Mouse (Mus musculus): Measurements from ENCODE around the gene Pdzd2. TPM values are rescaled to one million over a fixed set of nuclear protein-coding genes. Genes with fewer than 3 reads are reported as not detected.

The Pdzd2 gene
- polyA plus RNA-seq, 1 experiment from 2014 or later, result 21.8 TPM

- no peak overlapping the region for H3K27ac ChIP-seq
- no peak for ATAC-seq (ENCODE audit: insufficient number of reproducible peaks, insufficient read depth, low FRiP score, low TSS enrichment, low read depth)
- H3K4me1 ChIP-seq, result no peaks in the 10 kb centered on the region
- H3K9ac ChIP-seq, result no peak overlapping the region
- H3K9me3 ChIP-seq, result no peaks in the 10 kb centered on the region
- H3K4me3 ChIP-seq, result no peak overlapping the region
- no peaks in the 10 kb centered on the region for H3K27me3 ChIP-seq
- 89% methylated on average over 9 of the region's 9 CpGs for WGBS
- no peaks in the 10 kb centered on the region for H3K36me3 ChIP-seq
- no peak overlapping the region for H3K4me2 ChIP-seq
Observed at GRCm38 (mm10) chr15:12660320-12660719, 79.4 kb downstream of the Pdzd2 start.

GRCm38 (mm10) chr15:12655959-12656662 is 83.6 kb downstream of the Pdzd2 start:
- 83% methylated on average over 6 of the region's 6 CpGs for WGBS
- 0 out of 2 replicates have a peak, but pooled peaks cover 5% of the 10 kb centered on the region for H3K36me3 ChIP-seq
- no peaks in the 10 kb centered on the region for H3K27me3 ChIP-seq
- no peak overlapping the region for H3K27ac ChIP-seq
- H3K4me2 ChIP-seq, result no peak overlapping the region
- H3K4me3 ChIP-seq, result no peak overlapping the region
- no peaks in the 10 kb centered on the region for H3K9me3 ChIP-seq
- no peak overlapping the region for H3K9ac ChIP-seq
- no peaks in the 10 kb centered on the region for H3K4me1 ChIP-seq
- ATAC-seq (ENCODE audit: insufficient number of reproducible peaks, insufficient read depth, low FRiP score, low TSS enrichment, low read depth), result no peak

GRCm38 (mm10) chr15:12655316-12655715 is 84.4 kb downstream of the Pdzd2 start:
- Histone ChIP-seq H3K4me3 (no peak overlapping the region), H3K36me3 (0 out of 2 replicates have a peak, but pooled peaks cover 5% of the 10 kb centered on the region), H3K27ac (no peak overlapping the region), H3K9me3 (no peaks in the 10 kb centered on the region), H3K4me2 (no peak overlapping the region), H3K9ac (no peak overlapping the region), H3K4me1 (peaks cover 6% of the 10 kb centered on the region), H3K27me3 (no peaks in the 10 kb centered on the region)
- ATAC-seq (ENCODE audit: insufficient number of reproducible peaks, insufficient read depth, low FRiP score, low TSS enrichment, low read depth), result no peak
- 95% methylated on average over 7 of the region's 7 CpGs for WGBS

GRCm38 (mm10) chr15:12652336-12653031 is 87.2 kb downstream of the Pdzd2 start:
- Histone ChIP-seq H3K36me3 (0 out of 2 replicates have a peak, but pooled peaks cover 5% of the 10 kb centered on the region), H3K4me3 (no peak overlapping the region), H3K4me1 (peaks cover 18% of the 10 kb centered on the region), H3K27me3 (no peaks in the 10 kb centered on the region), H3K27ac (no peak overlapping the region), H3K9ac (no peak overlapping the region), H3K9me3 (no peaks in the 10 kb centered on the region), H3K4me2 (no peak overlapping the region)
- 77% methylated on average over 15 of the region's 15 CpGs for WGBS
- no peak for ATAC-seq (ENCODE audit: insufficient number of reproducible peaks, insufficient read depth, low FRiP score, low TSS enrichment, low read depth)

- no peak overlapping the region for H3K4me2 ChIP-seq
- peaks cover 18% of the 10 kb centered on the region for H3K4me1 ChIP-seq
- no peak for ATAC-seq (ENCODE audit: insufficient number of reproducible peaks, insufficient read depth, low FRiP score, low TSS enrichment, low read depth)
- no peaks in the 10 kb centered on the region for H3K27me3 ChIP-seq
- H3K9ac ChIP-seq, result no peak overlapping the region
- H3K36me3 ChIP-seq, result 0 out of 2 replicates have a peak, but pooled peaks cover 5% of the 10 kb centered on the region
- H3K4me3 ChIP-seq, result no peak overlapping the region
- H3K9me3 ChIP-seq, result no peaks in the 10 kb centered on the region
- 78% methylated on average over 3 of the region's 3 CpGs for WGBS
- H3K27ac ChIP-seq, result no peak overlapping the region
Observed at GRCm38 (mm10) chr15:12650236-12650635, 89.5 kb downstream of the Pdzd2 start.

DNA sequence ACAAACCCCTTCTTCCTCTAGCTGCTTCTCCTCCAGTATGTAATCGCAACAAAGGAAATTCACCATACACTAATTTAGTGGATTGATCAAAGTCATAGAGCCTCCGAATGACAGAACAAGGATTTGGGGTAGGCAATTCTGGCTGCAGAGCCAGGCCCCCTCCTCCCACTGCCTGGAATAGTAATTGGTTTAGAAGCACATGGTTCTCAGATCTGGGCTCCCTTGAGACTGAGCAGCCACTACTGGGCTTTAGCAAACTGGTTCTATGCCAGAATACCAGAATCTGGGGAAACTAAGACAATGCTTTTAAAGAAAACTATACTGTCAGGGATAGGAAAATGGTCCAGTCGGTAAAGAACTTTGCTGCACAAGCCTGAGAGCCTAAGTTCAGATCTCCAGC is 90.0 kb downstream of the Pdzd2 start:
- H3K4me2 ChIP-seq, result no peak overlapping the region
- no peaks in the 10 kb centered on the region for H3K27me3 ChIP-seq
- 49% methylated on average over 3 of the region's 3 CpGs for WGBS
- H3K36me3 ChIP-seq, result 0 out of 2 replicates have a peak, but pooled peaks cover 5% of the 10 kb centered on the region
- H3K9me3 ChIP-seq, result no peaks in the 10 kb centered on the region
- H3K4me3 ChIP-seq, result no peak overlapping the region
- no peak overlapping the region; the same call in 1 of the 2 replicates for H3K27ac ChIP-seq
- peaks cover 18% of the 10 kb centered on the region for H3K4me1 ChIP-seq
- no peak for ATAC-seq (ENCODE audit: insufficient number of reproducible peaks, insufficient read depth, low FRiP score, low TSS enrichment, low read depth)
- no peak overlapping the region for H3K9ac ChIP-seq

GRCm38 (mm10) chr15:12649131-12649530 is 90.6 kb downstream of the Pdzd2 start:
- no peak for ATAC-seq (ENCODE audit: insufficient number of reproducible peaks, insufficient read depth, low FRiP score, low TSS enrichment, low read depth)
- Histone ChIP-seq H3K9me3 (no peaks in the 10 kb centered on the region; the same call in 1 of the 2 replicates), H3K27ac (no peak overlapping the region), H3K27me3 (no peaks in the 10 kb centered on the region), H3K4me2 (no peak overlapping the region), H3K36me3 (0 out of 2 replicates have a peak, but pooled peaks cover 5% of the 10 kb centered on the region), H3K4me3 (no peak overlapping the region), H3K9ac (no peak overlapping the region), H3K4me1 (peaks cover 18% of the 10 kb centered on the region)
- 82% methylated on average over 2 of the region's 2 CpGs for WGBS

DNA sequence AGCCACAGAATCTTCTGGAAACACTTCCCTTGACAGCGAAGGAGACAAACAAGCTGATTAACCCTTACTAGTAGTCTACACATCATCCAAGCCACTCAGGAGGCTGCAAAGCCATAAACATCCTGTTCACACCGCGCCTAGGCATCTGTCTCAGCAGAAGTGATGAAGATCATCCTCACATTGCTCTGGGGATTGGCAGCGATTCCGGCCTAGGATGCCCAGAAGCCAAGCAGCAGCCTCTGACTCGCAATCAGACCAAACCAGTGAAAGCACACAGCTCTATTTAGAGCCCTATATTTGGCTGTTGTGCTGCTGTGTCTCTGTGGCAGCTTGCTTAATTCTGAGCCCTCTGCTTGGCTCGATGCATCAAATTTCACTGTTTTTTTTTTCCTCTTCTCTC is 99.0 kb downstream of the Pdzd2 start:
- Histone ChIP-seq H3K4me1 (peaks cover 14% of the 10 kb centered on the region; the same call in 1 of the 2 replicates), H3K9me3 (no peaks in the 10 kb centered on the region; the same call in 1 of the 2 replicates), H3K4me2 (no peak overlapping the region), H3K4me3 (no peak overlapping the region), H3K36me3 (no peaks in the 10 kb centered on the region), H3K27ac (no peak overlapping the region), H3K27me3 (no peaks in the 10 kb centered on the region), H3K9ac (no peak overlapping the region)
- 69% methylated on average over 7 of the region's 7 CpGs for WGBS
- no peak for ATAC-seq (ENCODE audit: insufficient number of reproducible peaks, insufficient read depth, low FRiP score, low TSS enrichment, low read depth)

GRCm38 (mm10) chr15:12639776-12640175 is 99.9 kb downstream of the Pdzd2 start:
- ATAC-seq (ENCODE audit: insufficient number of reproducible peaks, insufficient read depth, low FRiP score, low TSS enrichment, low read depth), result no peak
- WGBS, result 86% methylated on average over 3 of the region's 3 CpGs
- Histone ChIP-seq H3K4me1 (peaks cover 20% of the 10 kb centered on the region), H3K27me3 (no peaks in the 10 kb centered on the region), H3K27ac (no peak overlapping the region), H3K36me3 (no peaks in the 10 kb centered on the region), H3K9ac (no peak overlapping the region), H3K4me2 (no peak overlapping the region), H3K4me3 (no peak overlapping the region), H3K9me3 (no peaks in the 10 kb centered on the region; the same call in 1 of the 2 replicates)

- Histone ChIP-seq H3K9ac (no peak overlapping the region), H3K4me1 (peaks cover 26% of the 10 kb centered on the region), H3K9me3 (no peaks in the 10 kb centered on the region; the same call in 1 of the 2 replicates), H3K27me3 (no peaks in the 10 kb centered on the region), H3K36me3 (no peaks in the 10 kb centered on the region), H3K4me3 (no peak overlapping the region), H3K27ac (no peak overlapping the region), H3K4me2 (no peak overlapping the region)
- ATAC-seq (ENCODE audit: insufficient number of reproducible peaks, insufficient read depth, low FRiP score, low TSS enrichment, low read depth), result no peak
- WGBS, result 81% methylated on average over 8 of the region's 8 CpGs
Observed at GRCm38 (mm10) chr15:12639181-12639580, 100.5 kb downstream of the Pdzd2 start.

GRCm38 (mm10) chr15:12638370-12639030 is 101.2 kb downstream of the Pdzd2 start:
- no peaks in the 10 kb centered on the region for H3K36me3 ChIP-seq
- no peak overlapping the region for H3K9ac ChIP-seq
- peaks cover 33% of the 10 kb centered on the region for H3K4me1 ChIP-seq
- no peaks in the 10 kb centered on the region for H3K9me3 ChIP-seq
- no peak for ATAC-seq (ENCODE audit: insufficient number of reproducible peaks, insufficient read depth, low FRiP score, low TSS enrichment, low read depth)
- no peak overlapping the region for H3K4me2 ChIP-seq
- H3K27me3 ChIP-seq, result no peaks in the 10 kb centered on the region
- WGBS, result 78% methylated on average over 14 of the region's 14 CpGs
- no peak overlapping the region for H3K27ac ChIP-seq
- no peak overlapping the region for H3K4me3 ChIP-seq
